Mouse (Mus musculus) lung, postnatal 14 days (tissue): Measurements from ENCODE around the gene Cdh13.

Experiments
- DNase-seq: peaks from one replicate; pipeline ENCODE4 v3.0.0; 2021

Cdh13 gene

DNA sequence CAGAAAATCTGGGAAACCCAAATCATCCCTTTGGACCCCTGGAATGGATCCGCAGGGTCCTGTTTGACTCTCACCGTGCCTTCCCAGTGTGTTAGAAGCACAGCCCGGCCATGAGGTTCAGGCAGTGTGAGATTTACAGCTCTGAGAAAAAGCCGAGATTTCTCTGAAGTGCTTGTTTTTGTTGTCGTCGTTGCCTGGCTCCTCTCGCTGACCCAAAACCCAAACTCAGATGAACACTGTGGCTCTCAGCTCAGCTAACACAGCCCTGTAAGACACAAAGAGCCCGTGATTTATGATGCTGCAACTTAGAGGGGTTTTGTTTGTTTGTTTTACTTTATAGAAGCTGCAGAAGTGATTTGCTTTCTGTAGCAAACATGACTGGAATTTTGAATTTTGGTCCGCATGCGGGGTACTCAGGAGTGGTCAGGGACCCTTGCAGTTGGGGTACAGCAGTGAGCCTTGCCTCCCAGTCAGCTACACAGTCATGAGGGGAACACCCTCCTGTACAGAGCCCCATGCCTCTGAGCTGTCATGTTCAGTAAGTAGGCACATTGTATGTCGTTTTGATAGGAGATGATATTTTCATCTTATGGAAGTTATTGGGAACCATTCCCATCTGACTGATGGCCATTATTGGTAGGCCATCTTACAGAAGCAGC lies 169.0 kb downstream of the Cdh13 start:
- no peak for DNase-seq

- DNase-seq: no peak
Observed at GRCm38 (mm10) chr8:118455245-118455644, 171.7 kb downstream of the Cdh13 start.

GRCm38 (mm10) chr8:118465330-118465948 lies 181.9 kb downstream of the Cdh13 start:
- no peak for DNase-seq

DNA sequence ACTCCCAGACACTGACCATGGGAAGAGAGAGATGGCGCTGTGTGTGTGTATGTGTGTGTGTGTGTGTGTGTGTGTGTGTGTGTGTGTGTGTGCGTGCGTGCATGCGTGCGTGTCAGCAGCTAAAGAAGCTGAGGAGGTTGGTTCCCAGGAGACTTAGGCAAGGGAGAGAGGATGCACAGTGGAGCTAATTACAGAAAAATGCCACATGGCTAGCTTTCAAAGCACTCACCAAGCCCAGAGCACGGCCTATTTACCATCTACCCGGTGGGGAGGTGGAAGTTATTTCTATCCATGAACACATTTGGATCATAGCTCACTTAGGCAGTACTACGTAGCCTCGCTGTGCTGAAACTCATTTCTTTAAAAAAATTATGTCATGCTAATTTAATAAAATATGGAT lies 194.1 kb downstream of the Cdh13 start:
- DNase-seq: no peak

DNA sequence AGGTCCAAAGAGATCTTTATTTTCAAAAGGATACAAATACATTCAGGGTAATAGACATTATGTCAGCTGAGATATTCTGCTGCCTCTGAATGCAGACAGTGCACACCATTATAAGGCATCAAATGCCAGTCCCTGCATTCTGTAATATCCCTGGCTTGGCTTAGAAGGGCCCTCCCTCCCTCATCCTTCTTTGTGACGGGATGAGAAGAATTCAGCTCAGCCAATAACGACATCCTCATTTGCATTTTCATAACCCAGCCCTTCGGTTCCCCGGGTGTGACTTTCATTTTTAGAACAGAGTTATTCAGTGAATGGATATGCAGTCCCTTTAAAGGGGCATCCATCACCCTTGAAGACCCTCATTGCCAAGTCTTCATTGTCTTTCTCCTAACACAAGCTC lies 205.2 kb downstream of the Cdh13 start:
- no peak for DNase-seq

- DNase-seq: no peak
Observed at GRCm38 (mm10) chr8:118502509-118502908, 219.0 kb downstream of the Cdh13 start.

DNA sequence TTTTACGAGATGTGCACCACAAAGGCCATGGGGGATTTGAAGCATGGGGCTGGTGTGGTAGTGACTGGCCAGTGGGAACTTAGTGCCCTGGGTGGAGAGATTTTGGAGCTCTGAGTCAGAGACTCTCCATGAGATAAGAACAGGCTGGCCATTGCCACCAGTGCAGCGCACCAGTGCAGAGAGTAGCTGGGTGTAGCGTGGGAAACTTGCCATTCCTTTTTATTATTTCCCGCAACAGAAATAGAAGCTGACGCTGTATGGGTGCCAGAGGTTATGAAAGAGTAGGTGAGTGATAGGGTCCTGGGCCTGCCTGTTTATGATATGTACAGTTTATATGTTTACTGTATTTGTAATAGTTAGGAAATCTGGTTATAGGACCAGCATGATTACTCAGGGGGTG lies 225.9 kb downstream of the Cdh13 start:
- no peak for DNase-seq

DNA sequence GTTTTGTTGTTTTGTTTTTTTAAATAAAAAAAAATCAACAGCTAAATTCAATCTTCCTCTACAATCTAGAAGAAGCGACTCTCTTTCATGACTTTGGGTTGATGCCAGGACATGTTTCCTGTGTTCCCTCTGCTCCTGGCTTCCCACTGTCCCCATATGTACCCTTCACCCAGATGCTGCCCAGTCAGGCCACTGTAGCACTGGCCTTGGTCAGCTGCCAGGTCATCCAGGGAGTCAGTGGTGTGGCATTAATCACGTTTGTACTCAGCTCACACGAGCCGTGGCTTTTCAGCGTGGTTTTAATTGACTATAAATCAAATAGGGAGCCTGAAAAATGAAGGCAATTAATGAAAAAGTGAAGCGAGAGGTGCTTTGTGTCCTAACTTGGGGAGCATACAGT lies 229.7 kb downstream of the Cdh13 start:
- peak; percentile 6 for DNase-seq

GRCm38 (mm10) chr8:118515616-118516015 lies 232.1 kb downstream of the Cdh13 start:
- DNase-seq: no peak

- no peak for DNase-seq
Observed at GRCm38 (mm10) chr8:118517071-118517470, 233.5 kb downstream of the Cdh13 start.

DNA sequence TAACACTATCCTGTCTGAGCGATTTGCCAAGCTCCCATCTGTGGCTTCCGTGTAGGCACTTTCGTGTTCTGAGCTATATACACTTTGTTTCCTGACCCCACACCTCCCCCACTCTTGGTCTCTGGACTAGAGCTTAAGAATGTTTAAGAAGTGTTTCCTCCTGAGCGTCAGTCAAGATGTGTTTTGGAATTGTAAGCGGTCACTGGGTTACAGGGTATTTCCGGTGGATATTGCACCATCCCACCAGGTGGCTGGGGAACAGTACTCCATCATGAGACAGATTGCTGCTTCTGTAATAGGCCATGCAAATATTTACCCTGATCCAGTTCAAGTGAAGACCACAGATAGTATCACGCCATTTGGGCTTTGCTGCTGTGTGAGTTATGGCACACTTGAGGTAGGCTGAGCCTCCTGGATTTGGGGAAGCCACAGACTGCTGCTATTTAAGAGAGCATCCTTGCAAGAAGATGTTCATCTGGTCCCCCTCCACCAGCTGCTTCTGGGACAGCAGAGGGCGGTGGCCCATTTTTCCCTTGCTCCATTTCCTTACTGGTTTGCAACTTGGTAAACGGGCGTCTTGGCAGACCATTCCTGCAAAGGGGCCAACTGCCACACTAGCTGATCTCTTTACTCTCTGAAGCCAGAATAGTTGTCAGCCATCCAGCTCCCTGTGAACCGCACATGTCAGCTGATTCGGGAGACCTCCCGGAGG lies 234.7 kb downstream of the Cdh13 start:
- DNase-seq: peak; percentile 3

DNA sequence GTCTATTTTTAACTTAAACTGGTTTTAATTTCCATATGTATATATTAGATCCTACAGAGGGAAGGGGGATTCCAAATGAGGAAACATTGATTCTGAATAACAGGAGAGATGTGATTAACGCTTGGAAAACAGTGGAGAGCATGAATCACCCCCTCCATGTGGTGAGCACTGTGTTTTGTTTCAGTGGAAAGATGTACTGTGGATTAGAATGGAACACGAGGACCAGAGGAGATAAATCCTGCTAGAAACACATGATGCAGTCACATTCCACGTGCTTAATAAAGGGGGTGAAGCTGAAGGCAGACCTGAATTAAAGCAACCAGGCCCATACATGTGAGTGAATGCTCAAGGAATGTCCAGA lies 235.2 kb downstream of the Cdh13 start:
- DNase-seq: no peak

- no peak for DNase-seq
Observed at GRCm38 (mm10) chr8:118523922-118524321, 240.4 kb downstream of the Cdh13 start.

GRCm38 (mm10) chr8:118538816-118539558 lies 255.5 kb downstream of the Cdh13 start:
- DNase-seq: no peak

DNA sequence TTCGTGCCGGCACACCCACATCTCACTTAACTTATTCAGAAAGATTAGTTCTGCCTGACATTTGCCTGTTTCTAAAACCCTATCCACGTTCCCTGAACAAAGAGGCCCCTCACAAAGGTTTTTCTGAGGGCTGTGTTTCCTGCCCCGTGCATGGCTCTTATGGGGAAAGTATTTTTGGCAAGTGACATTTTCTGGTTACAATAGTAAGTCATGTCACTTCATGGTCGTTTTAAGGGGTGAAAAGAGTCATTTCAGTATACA lies 256.0 kb downstream of the Cdh13 start:
- no peak for DNase-seq

- DNase-seq: no peak
Observed at GRCm38 (mm10) chr8:118539941-118540340, 256.4 kb downstream of the Cdh13 start.

DNA sequence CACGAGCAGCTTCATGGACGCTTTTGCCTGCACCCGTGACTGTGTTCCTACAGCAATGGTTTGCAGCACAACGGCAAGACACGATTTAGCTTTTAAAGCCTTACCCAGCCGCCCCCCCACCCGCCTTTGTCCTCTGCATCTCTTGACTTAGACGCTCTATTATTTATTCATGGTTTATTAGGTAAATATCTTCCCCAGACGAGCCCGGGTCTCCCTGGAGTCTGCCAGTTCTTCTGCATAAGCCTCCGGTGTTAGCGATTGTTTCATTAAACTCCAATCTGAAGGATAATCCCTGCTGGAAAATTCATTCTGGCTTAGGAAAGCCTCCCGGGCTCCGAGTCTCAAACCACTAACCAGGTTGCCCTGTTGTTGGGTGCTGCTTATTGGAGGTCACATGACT lies 268.9 kb downstream of the Cdh13 start:
- DNase-seq: no peak

DNA sequence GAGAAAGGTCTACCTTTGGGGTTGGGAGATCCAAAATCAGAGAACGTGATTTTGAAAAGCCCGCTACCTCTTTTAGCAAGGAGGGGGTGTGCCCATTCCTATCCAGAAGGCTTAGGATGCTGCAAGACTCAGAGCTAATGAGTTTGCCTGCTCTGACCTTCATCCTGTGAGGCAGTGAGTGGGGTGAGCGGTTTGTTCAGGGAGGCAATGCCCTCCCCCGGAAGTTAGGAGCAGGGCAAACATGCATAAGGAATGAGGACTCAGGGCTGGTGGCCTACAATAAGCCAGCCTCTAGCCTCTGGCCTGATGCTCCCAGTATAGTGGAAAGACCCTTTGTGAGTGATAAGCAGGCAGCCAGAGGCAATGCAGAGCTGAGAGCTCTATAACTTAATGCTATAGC lies 269.3 kb downstream of the Cdh13 start:
- no peak for DNase-seq

- DNase-seq: no peak
Observed at GRCm38 (mm10) chr8:118564024-118564423, 280.5 kb downstream of the Cdh13 start.

DNA sequence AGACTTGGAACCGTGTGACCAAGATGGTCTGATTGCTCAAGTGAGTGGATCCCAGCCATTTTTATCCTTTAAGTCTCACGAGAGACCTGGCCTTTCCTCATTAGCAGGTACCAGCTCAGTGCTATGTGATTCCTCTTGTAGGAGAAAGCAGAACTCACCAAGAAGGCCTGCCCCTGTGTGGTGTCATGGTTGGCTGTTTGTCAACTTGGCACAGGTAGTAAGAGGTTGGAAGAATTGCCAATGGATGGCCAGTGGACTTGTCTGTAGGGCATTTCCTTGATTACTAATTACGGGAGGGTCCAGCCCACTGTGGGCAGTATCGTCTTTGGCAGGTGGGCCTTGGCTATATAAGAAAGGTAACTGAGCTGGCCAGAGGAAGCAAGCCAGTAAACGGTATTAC lies 281.7 kb downstream of the Cdh13 start:
- no peak for DNase-seq

- peak; percentile 35 for DNase-seq
Observed at GRCm38 (mm10) chr8:118565887-118566747, 282.6 kb downstream of the Cdh13 start.

GRCm38 (mm10) chr8:118569366-118569765 lies 285.8 kb downstream of the Cdh13 start:
- no peak for DNase-seq

GRCm38 (mm10) chr8:118581256-118581655 lies 297.7 kb downstream of the Cdh13 start:
- DNase-seq: no peak
